Mouse (Mus musculus): ENCODE data around the gene Olfr282. TPM values are rescaled to one million over a fixed set of nuclear protein-coding genes. Genes with fewer than 3 reads are reported as not detected.

Gene Olfr282
- total and polyA plus RNA-seq, 3 experiments = 0.18 TPM; not detected in 2

DNA sequence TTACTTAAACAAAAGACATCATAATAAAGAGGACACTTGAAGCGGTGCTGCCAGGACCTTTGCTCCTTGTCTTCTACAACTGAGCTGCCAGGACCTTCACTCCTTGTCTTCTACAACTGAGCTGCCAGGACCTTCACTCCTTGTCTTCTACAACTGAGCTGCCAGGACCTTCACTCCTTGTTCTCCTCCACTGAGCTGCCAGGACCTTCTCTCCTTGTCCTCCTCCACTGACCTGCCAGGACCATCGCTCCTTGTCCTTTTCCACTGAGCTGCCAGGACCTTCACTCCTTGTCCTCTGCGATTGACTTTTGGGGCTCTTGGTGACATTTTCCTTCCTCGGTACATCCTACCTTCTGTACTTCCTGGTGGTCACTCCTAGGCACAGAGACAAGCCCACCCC is 17.5 kb downstream of the Olfr282 start:
- no peaks in the 10 kb centered on the region for H3K79me2 ChIP-seq (ENCODE audit: control insufficient read depth, insufficient read depth, low read length, poor library complexity)
- no peak overlapping the region for H3K9ac ChIP-seq (ENCODE audit: control insufficient read depth, low read depth, low read length, poor library complexity, severe bottlenecking)
- peak; percentile 16 for DNase-seq (ENCODE audit: low read depth, low spot score)
- peaks cover 0 to 4% of the 10 kb centered on the region in 2 experiments; a peak in 2 of 4 replicates for H3K27me3 ChIP-seq (ENCODE audit: control insufficient read depth in 1 of 2, insufficient read depth in 2 of 2, low read length in 2 of 2)
- TF ChIP-seq CTCF (IDR thresholded peaks at IDR 0.05 in 2 of 3, conservative IDR thresholded peaks at IDR 0.05 in 1 of 3; ENCODE audit: control insufficient read depth in 1 of 3, insufficient read depth in 1 of 3, low read depth in 2 of 3, low read length in 3 of 3, poor library complexity in 1 of 3, severe bottlenecking in 1 of 3) = no peak
- no peaks in the 10 kb centered on the region for H3K36me3 ChIP-seq (ENCODE audit: control insufficient read depth in 1 of 2, insufficient read depth in 2 of 2, low read length in 2 of 2)
- no peaks in the 10 kb centered on the region for H3K4me1 ChIP-seq (ENCODE audit: control insufficient read depth in 1 of 2, insufficient read depth in 2 of 2, low read length in 2 of 2)
- H3K9me3 ChIP-seq (replicated peaks; ENCODE audit: insufficient read depth, low read length) = no peaks in the 10 kb centered on the region
- no peak overlapping the region for H3K27ac ChIP-seq (ENCODE audit: control insufficient read depth, low read depth, low read length)
- H3K4me3 ChIP-seq (ENCODE audit: control insufficient read depth in 1 of 2, insufficient read depth in 1 of 2, low read depth in 2 of 2, low read length in 2 of 2) = no peak overlapping the region

- Histone ChIP-seq H3K4me1 (ENCODE audit: control insufficient read depth in 1 of 2, insufficient read depth in 2 of 2, low read length in 2 of 2) (no peaks in the 10 kb centered on the region), H3K36me3 (ENCODE audit: control insufficient read depth in 1 of 2, insufficient read depth in 2 of 2, low read length in 2 of 2) (no peaks in the 10 kb centered on the region), H3K79me2 (ENCODE audit: control insufficient read depth, insufficient read depth, low read length, poor library complexity) (no peaks in the 10 kb centered on the region), H3K9ac (ENCODE audit: control insufficient read depth, low read depth, low read length, poor library complexity, severe bottlenecking) (no peak within 1 kb of the TSS), H3K27ac (ENCODE audit: control insufficient read depth, low read depth, low read length) (no peak within 1 kb of the TSS), H3K4me3 (ENCODE audit: control insufficient read depth in 1 of 2, insufficient read depth in 1 of 2, low read depth in 2 of 2, low read length in 2 of 2) (no peak within 1 kb of the TSS), H3K27me3 (ENCODE audit: control insufficient read depth in 1 of 2, insufficient read depth in 2 of 2, low read length in 2 of 2) (peaks cover 2 to 11% of the 10 kb centered on the region in 2 experiments), H3K9me3 (replicated peaks; ENCODE audit: insufficient read depth, low read length) (no peaks in the 10 kb centered on the region)
- no peak for DNase-seq (ENCODE audit: low read depth, low spot score)
- TF ChIP-seq POLR2AphosphoS2 (IDR thresholded peaks at IDR 0.05; ENCODE audit: low read length) (no peak), BHLHE40 (IDR thresholded peaks at IDR 0.05; ENCODE audit: borderline replicate concordance, low read depth, low read length) (no peak), NELFE (IDR thresholded peaks at IDR 0.05; ENCODE audit: low read depth, low read length) (no peak), TAL1 (IDR thresholded peaks at IDR 0.05; ENCODE audit: low read length) (no peak), HCFC1 (IDR thresholded peaks at IDR 0.05; ENCODE audit: low read depth, low read length) (no peak), UBTF (IDR thresholded peaks at IDR 0.05; ENCODE audit: borderline replicate concordance, insufficient read depth, low read depth, low read length) (no peak), ELF1 (IDR thresholded peaks at IDR 0.05; ENCODE audit: low read depth, low read length) (no peak), EP300 (IDR thresholded peaks at IDR 0.05; ENCODE audit: low read depth in 1 of 2, low read length in 2 of 2) (no peak), ZNF384 (IDR thresholded peaks at IDR 0.05; ENCODE audit: low read depth, low read length) (no peak), CHD2 (IDR thresholded peaks at IDR 0.05; ENCODE audit: low read length) (no peak), GABPA (IDR thresholded peaks at IDR 0.05; ENCODE audit: low read depth, low read length) (no peak), ZKSCAN1 (IDR thresholded peaks at IDR 0.05; ENCODE audit: low read depth, low read length) (no peak), USF2 (IDR thresholded peaks at IDR 0.05; ENCODE audit: borderline replicate concordance in 1 of 2, insufficient read depth in 1 of 2, low read depth in 1 of 2, low read length in 2 of 2) (no peak), MYB (IDR thresholded peaks at IDR 0.05; ENCODE audit: low read depth, low read length) (no peak)
Measured at GRCm38 (mm10) chr15:98452288-98452687, 21.3 kb downstream of the Olfr282 start, which contains the start of gene Olfr281. Gene Olfr281 (plus strand): TSS chr15:98452588.

Data from MEL (cell line).